Mouse (Mus musculus) neural tube, embryonic 10.5 days (tissue): ENCODE measurements around the gene Matn1.

Experiments
- DNase-seq: peaks from one replicate; pipeline ENCODE4 v3.0.0-alpha.2; 2017; ENCODE audit warnings: low spot score; ENCODE audit errors: extremely low spot score

The Matn1 gene

GRCm38 (mm10) chr4:130944112-130944511 lies at the start of gene Matn1:
TSS of gene Matn1 (plus strand) at chr4:130944385.
- no peak for DNase-seq

GRCm38 (mm10) chr4:130895701-130896100 lies 48.5 kb upstream of the Matn1 start:
- no peak for DNase-seq

GRCm38 (mm10) chr4:130896372-130896771 lies 47.8 kb upstream of the Matn1 start:
- no peak for DNase-seq

GRCm38 (mm10) chr4:130899383-130899781 lies 44.8 kb upstream of the Matn1 start:
- no peak for DNase-seq

- DNase-seq = no peak
These were observed 44.3 kb upstream of the Matn1 start for GRCm38 (mm10) chr4:130899782-130900427.

- no peak for DNase-seq
These were observed 43.4 kb upstream of the Matn1 start for GRCm38 (mm10) chr4:130900746-130901145.

- DNase-seq = no peak
These were observed 41.9 kb upstream of the Matn1 start for GRCm38 (mm10) chr4:130902289-130902781.

- no peak for DNase-seq
These were observed 39.2 kb upstream of the Matn1 start for GRCm38 (mm10) chr4:130905025-130905424.

GRCm38 (mm10) chr4:130905882-130906281 lies 38.3 kb upstream of the Matn1 start:
- DNase-seq = no peak

GRCm38 (mm10) chr4:130906296-130906695 lies 37.9 kb upstream of the Matn1 start:
- peak; percentile 27 for DNase-seq

- DNase-seq = no peak
These were observed 36.8 kb upstream of the Matn1 start for GRCm38 (mm10) chr4:130907200-130908069.

GRCm38 (mm10) chr4:130908133-130908532 lies 36.1 kb upstream of the Matn1 start:
- DNase-seq = no peak

GRCm38 (mm10) chr4:130909167-130909874 lies 34.9 kb upstream of the Matn1 start:
- no peak for DNase-seq

- no peak for DNase-seq
These were observed 33.5 kb upstream of the Matn1 start for GRCm38 (mm10) chr4:130910666-130911065.

- DNase-seq = no peak
These were observed 31.6 kb upstream of the Matn1 start for GRCm38 (mm10) chr4:130912626-130913025.

- no peak for DNase-seq
These were observed 31.1 kb upstream of the Matn1 start, which contains the start of gene Laptm5 for GRCm38 (mm10) chr4:130913077-130913476. TSS of gene Laptm5 (plus strand) at chr4:130913125.

- no peak for DNase-seq
These were observed 30.7 kb upstream of the Matn1 start for GRCm38 (mm10) chr4:130913511-130913910.

- DNase-seq = no peak
These were observed 30.2 kb upstream of the Matn1 start for GRCm38 (mm10) chr4:130914011-130914410.

GRCm38 (mm10) chr4:130914527-130914926 lies 29.7 kb upstream of the Matn1 start:
- no peak for DNase-seq

GRCm38 (mm10) chr4:130915006-130915667 lies 29.0 kb upstream of the Matn1 start:
- no peak for DNase-seq

- DNase-seq = no peak
These were observed 28.5 kb upstream of the Matn1 start for GRCm38 (mm10) chr4:130915668-130916035.
